1 mouse cellular context compared by ENCODE assay signal in the genomic region with DNA sequence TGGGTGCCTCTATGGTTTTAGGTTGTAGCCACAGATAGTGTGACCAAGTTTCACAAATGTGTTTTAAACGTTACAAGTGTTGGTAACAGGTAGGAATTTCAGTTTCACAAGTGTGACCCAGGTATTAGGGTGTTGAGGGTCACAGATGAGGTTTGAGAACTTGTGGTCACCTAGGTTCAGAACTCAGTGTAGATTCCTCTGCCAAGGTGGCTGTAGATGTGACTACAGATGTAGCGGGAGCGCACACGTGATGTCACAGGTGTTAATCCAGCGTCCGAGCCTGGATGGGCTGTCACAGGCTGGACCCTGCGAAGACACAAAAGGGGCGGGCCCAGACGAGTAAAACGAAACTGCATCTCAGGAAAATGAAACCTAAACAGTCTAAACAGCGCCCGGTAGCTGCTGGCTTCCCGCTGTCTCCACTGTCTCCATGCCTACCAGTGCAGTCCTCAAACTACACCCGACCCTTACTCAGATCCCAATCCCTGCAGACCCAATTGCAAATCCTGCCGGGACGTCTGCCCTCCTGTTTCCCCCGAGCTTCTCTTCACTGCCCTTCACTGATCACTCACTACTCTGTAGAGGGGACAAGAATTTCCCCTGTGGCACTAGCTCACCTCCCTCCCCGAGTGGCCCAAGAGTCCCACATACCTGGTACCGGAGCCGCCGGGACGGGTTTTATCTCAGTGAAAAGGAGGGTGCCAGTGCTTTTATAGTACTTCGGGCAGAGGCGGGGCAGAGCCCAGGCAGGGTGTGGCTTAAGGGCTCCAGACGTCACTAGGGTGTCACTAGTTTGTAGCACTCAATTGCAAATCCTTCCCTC.
TF ChIP-seq lines count a peak whose summit lies in the region.

A gene (minus strand): TSS at position 743 of the 823 bp plus-strand sequence.

TF ChIP-seq in CH12.LX, 34 proteins besides CTCF, POLR2A, EP300 and RAD21 (continued from another document):
- TF ChIP-seq NRF1 (IDR thresholded peaks at IDR 0.05; ENCODE audit: low read depth, low read length) (no peak), ETS1 (conservative IDR thresholded peaks at IDR 0.05; ENCODE audit: low read depth, low read length) (peak; percentile 34; the same call in 1 of the 2 replicates), CHD2 (IDR thresholded peaks at IDR 0.05; ENCODE audit: low read length) (peak; percentile 42), TBP (conservative IDR thresholded peaks at IDR 0.05; ENCODE audit: low read depth, low read length) (peak; percentile 91), IRF4 (IDR thresholded peaks at IDR 0.05; ENCODE audit: low read depth, low read length) (peak; percentile 48; the same call in 1 of the 2 replicates), MAX (IDR thresholded peaks at IDR 0.05; ENCODE audit: low read length) (peak; percentile 87; the same call in 1 of the 2 replicates), ELF1 (IDR thresholded peaks at IDR 0.05; ENCODE audit: low read depth, low read length) (0 out of 2 replicates have a peak, but pooled peaks have one; percentile 17), E2F4 (IDR thresholded peaks at IDR 0.05; ENCODE audit: insufficient replicate concordance, low read depth, low read length) (no peak), ZNF384 (IDR thresholded peaks at IDR 0.05; ENCODE audit: low read depth, low read length) (no peak)
